Mouse (Mus musculus): ENCODE measurements around the gene Pcmt1. TPM values are rescaled to one million over a fixed set of nuclear protein-coding genes. Genes with fewer than 3 reads are reported as not detected.
A peak's percentile ranks its signal among the peaks of the same experiment; 100 is the strongest.

Pcmt1 gene
- polyA plus RNA-seq, 1 experiment, result 35.5 TPM

DNA sequence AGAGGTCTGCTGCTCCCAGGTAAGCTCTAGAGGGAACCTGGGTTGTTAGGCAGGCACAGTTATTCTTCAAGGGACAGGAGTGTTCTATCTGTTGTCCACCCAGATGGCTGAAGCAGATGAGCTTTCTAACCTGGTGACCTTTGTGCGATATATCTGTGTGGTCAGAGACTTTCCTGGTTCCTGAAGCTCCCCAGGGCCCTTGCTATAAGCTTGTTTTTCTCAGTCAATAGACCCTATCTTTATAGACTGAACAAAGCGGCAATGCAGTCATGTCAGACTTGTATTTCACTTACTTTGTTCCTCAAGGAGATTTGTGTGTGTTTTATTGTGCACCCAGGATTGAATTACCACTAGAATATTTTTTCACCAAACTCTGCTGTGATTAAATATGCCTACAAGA lies 29.9 kb downstream of the Pcmt1 start:
- WGBS, result 97% methylated on average over 2 of the region's 2 CpGs
- Histone ChIP-seq H3K27me3 (ENCODE audit: control insufficient read depth, insufficient read depth, low read length) (no peaks in the 10 kb centered on the region), H3K36me3 (ENCODE audit: control insufficient read depth, insufficient read depth, low read length) (peaks cover 25% of the 10 kb centered on the region), H3K27ac (ENCODE audit: control insufficient read depth, insufficient read depth, low read length) (no peak overlapping the region), H3K4me3 (ENCODE audit: control insufficient read depth, insufficient read depth, low read length) (no peak overlapping the region), H3K4me1 (replicated peaks; ENCODE audit: control insufficient read depth, insufficient read depth, low read length) (no peaks in the 10 kb centered on the region)
- DNase-seq, result no peak
- TF ChIP-seq CTCF (IDR thresholded peaks at IDR 0.05; ENCODE audit: borderline replicate concordance, control insufficient read depth, extremely low read depth, insufficient read depth, low read length, poor library complexity), result no peak
- no peak for TF ChIP-seq POLR2A (IDR thresholded peaks at IDR 0.05; ENCODE audit: control insufficient read depth, extremely low read depth, insufficient read depth, low read length, poor library complexity)

DNA sequence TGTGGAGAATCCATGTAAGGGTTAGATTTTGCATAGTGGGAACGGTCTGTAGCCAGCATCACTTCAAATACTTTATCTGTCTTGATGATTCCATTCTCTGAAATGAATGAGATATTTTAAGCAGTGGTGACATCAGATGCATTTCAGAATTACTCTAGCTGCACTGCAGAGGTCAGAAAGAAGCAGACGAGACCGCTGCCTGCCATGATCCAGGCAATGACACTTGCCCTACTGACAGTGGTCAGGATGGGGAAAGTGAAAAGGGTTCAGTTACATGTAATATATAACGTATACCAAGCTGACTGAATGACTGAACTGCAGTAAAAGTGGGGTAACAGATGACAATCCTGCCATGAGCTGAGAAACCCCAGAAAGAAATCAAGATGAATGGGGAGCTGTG lies 31.9 kb downstream of the Pcmt1 start:
- 98% methylated on average over 4 of the region's 4 CpGs for WGBS
- Histone ChIP-seq H3K4me1 (replicated peaks; ENCODE audit: control insufficient read depth, insufficient read depth, low read length) (no peaks in the 10 kb centered on the region), H3K36me3 (ENCODE audit: control insufficient read depth, insufficient read depth, low read length) (peaks cover 32% of the 10 kb centered on the region), H3K27me3 (ENCODE audit: control insufficient read depth, insufficient read depth, low read length) (no peaks in the 10 kb centered on the region), H3K4me3 (ENCODE audit: control insufficient read depth, insufficient read depth, low read length) (no peak overlapping the region), H3K27ac (ENCODE audit: control insufficient read depth, insufficient read depth, low read length) (no peak overlapping the region)
- DNase-seq, result no peak
- TF ChIP-seq CTCF (IDR thresholded peaks at IDR 0.05; ENCODE audit: borderline replicate concordance, control insufficient read depth, extremely low read depth, insufficient read depth, low read length, poor library complexity) (no peak), POLR2A (IDR thresholded peaks at IDR 0.05; ENCODE audit: control insufficient read depth, extremely low read depth, insufficient read depth, low read length, poor library complexity) (no peak)

DNA sequence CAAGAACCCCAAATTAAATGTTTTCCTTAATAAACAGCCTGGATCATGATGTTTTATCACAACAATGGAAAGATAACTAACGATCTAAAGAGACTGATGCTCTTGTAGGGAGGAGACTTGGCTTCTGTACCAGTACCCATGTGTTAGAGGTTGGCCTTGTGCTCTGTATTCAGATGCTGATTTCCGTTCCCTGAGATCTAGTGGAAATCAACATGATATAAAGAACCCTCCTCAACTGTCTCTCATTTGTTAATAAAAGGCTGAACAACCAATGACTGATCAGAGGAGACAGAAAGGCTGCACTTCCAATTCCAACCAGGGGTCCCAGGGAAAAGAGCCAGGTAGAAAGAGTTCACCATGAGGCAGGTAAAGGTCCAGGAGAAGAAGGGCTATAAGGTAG lies 35.0 kb downstream of the Pcmt1 start:
- Histone ChIP-seq H3K4me1 (replicated peaks; ENCODE audit: control insufficient read depth, insufficient read depth, low read length) (no peaks in the 10 kb centered on the region), H3K4me3 (ENCODE audit: control insufficient read depth, insufficient read depth, low read length) (no peak overlapping the region), H3K27ac (ENCODE audit: control insufficient read depth, insufficient read depth, low read length) (no peak overlapping the region), H3K27me3 (ENCODE audit: control insufficient read depth, insufficient read depth, low read length) (no peaks in the 10 kb centered on the region), H3K36me3 (ENCODE audit: control insufficient read depth, insufficient read depth, low read length) (peaks cover 42% of the 10 kb centered on the region)
- 99% methylated on average over 2 of the region's 2 CpGs for WGBS
- DNase-seq, result no peak
- TF ChIP-seq CTCF (IDR thresholded peaks at IDR 0.05; ENCODE audit: borderline replicate concordance, control insufficient read depth, extremely low read depth, insufficient read depth, low read length, poor library complexity) (no peak), POLR2A (IDR thresholded peaks at IDR 0.05; ENCODE audit: control insufficient read depth, extremely low read depth, insufficient read depth, low read length, poor library complexity) (no peak)

DNA sequence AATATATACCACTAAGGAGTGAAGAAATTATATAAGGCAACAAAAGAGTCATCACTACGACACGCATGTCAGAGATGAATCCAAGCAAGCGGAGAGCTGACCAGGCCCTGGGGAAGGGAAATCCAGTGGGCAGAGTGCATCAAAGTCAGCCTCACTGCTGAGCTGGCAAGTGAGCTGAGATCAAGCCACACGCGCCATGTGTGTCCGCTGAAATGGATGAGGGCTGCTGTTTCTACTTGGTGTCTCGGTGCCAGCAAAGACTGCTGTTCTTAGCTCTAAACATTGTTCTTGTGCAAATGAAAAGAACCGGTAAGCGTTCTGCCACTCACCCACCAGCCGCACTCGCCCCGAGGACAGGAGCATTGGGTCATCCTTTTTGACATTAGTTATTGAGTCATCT lies 40.6 kb downstream of the Pcmt1 start:
- Histone ChIP-seq H3K27me3 (ENCODE audit: control insufficient read depth, insufficient read depth, low read length) (no peaks in the 10 kb centered on the region), H3K27ac (ENCODE audit: control insufficient read depth, insufficient read depth, low read length) (no peak overlapping the region), H3K4me3 (ENCODE audit: control insufficient read depth, insufficient read depth, low read length) (no peak overlapping the region), H3K4me1 (replicated peaks; ENCODE audit: control insufficient read depth, insufficient read depth, low read length) (no peaks in the 10 kb centered on the region), H3K36me3 (ENCODE audit: control insufficient read depth, insufficient read depth, low read length) (peaks cover 53% of the 10 kb centered on the region)
- no peak for DNase-seq
- no peak for TF ChIP-seq CTCF (IDR thresholded peaks at IDR 0.05; ENCODE audit: borderline replicate concordance, control insufficient read depth, extremely low read depth, insufficient read depth, low read length, poor library complexity)
- no peak for TF ChIP-seq POLR2A (IDR thresholded peaks at IDR 0.05; ENCODE audit: control insufficient read depth, extremely low read depth, insufficient read depth, low read length, poor library complexity)
- 99% methylated on average over 12 of the region's 12 CpGs for WGBS

DNA sequence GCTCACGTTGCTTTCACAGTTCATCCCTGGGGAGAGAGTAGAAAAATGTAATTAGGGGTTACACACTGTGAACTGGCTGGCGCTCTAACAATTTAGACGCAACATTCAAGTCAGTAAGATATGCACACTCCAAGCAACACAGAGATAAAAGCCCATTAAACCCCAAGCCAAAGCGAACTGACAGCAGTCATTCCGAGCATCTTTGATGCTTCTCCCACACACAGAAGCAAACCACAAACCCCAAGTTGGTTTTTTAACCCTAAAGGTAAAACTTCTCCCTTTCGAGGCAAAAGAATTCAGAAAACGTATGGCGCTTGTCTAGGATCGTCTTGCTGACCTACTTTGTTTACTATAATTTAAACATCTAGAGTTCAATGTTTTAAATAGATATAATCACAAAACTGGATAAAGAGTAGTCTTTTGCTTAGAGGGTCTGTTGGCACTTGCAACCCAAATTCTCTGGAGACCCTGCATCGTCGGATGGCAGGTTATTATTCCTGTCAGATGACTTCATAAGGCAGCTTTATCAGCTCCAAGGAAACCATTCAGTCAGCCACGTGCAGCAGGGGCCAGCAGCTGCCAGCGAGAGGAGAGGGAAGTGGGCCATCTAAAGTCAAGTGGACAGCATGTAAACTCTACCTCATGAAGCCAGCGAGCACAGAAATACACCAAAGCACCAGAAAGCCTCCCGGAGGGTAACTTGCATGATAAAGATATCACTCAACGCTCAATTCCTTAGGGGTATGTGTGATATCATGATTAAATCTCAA lies 49.8 kb downstream of the Pcmt1 start:
- peaks cover 13% of the 10 kb centered on the region for H3K4me1 ChIP-seq (replicated peaks; ENCODE audit: control insufficient read depth, insufficient read depth, low read length)
- TF ChIP-seq POLR2A (IDR thresholded peaks at IDR 0.05; ENCODE audit: control insufficient read depth, extremely low read depth, insufficient read depth, low read length, poor library complexity), result no peak
- no peak for TF ChIP-seq CTCF (IDR thresholded peaks at IDR 0.05; ENCODE audit: borderline replicate concordance, control insufficient read depth, extremely low read depth, insufficient read depth, low read length, poor library complexity)
- no peak overlapping the region for H3K4me3 ChIP-seq (ENCODE audit: control insufficient read depth, insufficient read depth, low read length)
- H3K36me3 ChIP-seq (ENCODE audit: control insufficient read depth, insufficient read depth, low read length), result 0 out of 2 replicates have a peak, but pooled peaks cover 3% of the 10 kb centered on the region
- no peak overlapping the region; the same call in 1 of the 2 replicates for H3K27ac ChIP-seq (ENCODE audit: control insufficient read depth, insufficient read depth, low read length)
- WGBS, result 29% methylated on average over 16 of the region's 16 CpGs
- H3K27me3 ChIP-seq (ENCODE audit: control insufficient read depth, insufficient read depth, low read length), result no peaks in the 10 kb centered on the region
- peak; percentile 15 for DNase-seq

DNA sequence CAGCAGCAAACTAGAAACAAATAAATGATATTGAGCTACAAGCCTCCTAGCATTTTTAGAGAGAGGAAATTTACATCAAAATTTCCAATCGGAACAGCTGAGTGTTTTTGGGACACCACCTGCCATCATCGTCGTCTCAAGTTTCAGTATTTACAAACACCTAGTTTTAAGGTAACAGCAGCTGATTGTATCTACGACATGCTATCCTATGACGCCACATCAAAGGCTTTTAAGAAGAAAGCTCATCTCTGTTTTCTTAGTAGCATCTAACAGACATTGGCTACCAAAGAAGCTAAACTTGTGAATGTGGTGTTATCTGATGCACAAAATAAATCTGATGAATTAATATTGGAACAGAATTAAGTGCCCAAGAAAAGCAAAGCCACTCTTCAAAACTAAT lies 50.6 kb downstream of the Pcmt1 start:
- no peak for TF ChIP-seq POLR2A (IDR thresholded peaks at IDR 0.05; ENCODE audit: control insufficient read depth, extremely low read depth, insufficient read depth, low read length, poor library complexity)
- no peak for TF ChIP-seq CTCF (IDR thresholded peaks at IDR 0.05; ENCODE audit: borderline replicate concordance, control insufficient read depth, extremely low read depth, insufficient read depth, low read length, poor library complexity)
- no peak overlapping the region for H3K4me3 ChIP-seq (ENCODE audit: control insufficient read depth, insufficient read depth, low read length)
- no peak overlapping the region for H3K27ac ChIP-seq (ENCODE audit: control insufficient read depth, insufficient read depth, low read length)
- WGBS, result 12% methylated on average over 5 of the region's 5 CpGs
- H3K36me3 ChIP-seq (ENCODE audit: control insufficient read depth, insufficient read depth, low read length), result 0 out of 2 replicates have a peak, but pooled peaks cover 3% of the 10 kb centered on the region
- H3K27me3 ChIP-seq (ENCODE audit: control insufficient read depth, insufficient read depth, low read length), result no peaks in the 10 kb centered on the region
- peaks cover 13% of the 10 kb centered on the region for H3K4me1 ChIP-seq (replicated peaks; ENCODE audit: control insufficient read depth, insufficient read depth, low read length)
- no peak for DNase-seq

All from thymus, adult 2 months (tissue).